In genomic region chr10:121428011-121428711, GRCm38 (mm10) we compare ENCODE assay signal across 11 mouse cellular contexts. TPM values are rescaled to one million over a fixed set of nuclear protein-coding genes. Genes with fewer than 3 reads are reported as not detected.
DNase-seq lines count a peak whose midpoint lies in the region; ATAC-seq and TF ChIP-seq lines count a peak whose summit lies in the region.
"Had no signal": no experiment of that assay in that cellular context is flagged by ENCODE, and none has a peak within 500 bp of the region (broad histone marks: within the 10 kb centered on the region; RNA-seq: fewer than 3 reads in every experiment).

No protein-coding gene starts in this region.

- TF ChIP-seq CTCF in lung, embryonic 14.5 days (IDR thresholded peaks at IDR 0.05; ENCODE audit: low read depth) = no peak

- H3K27me3 ChIP-seq in lung, embryonic 14.5 days (ENCODE audit: insufficient read depth, low read length) = no peaks in the 10 kb centered on the region
- H3K27me3 ChIP-seq in embryonic facial prominence, embryonic 15.5 days = no peaks in the 10 kb centered on the region
- H3K27me3 ChIP-seq in liver, embryonic 15.5 days = no peaks in the 10 kb centered on the region

- H3K9me3 ChIP-seq in lung, embryonic 14.5 days (ENCODE audit: low read depth, low read length) = no peaks in the 10 kb centered on the region
- H3K9me3 ChIP-seq in embryonic facial prominence, embryonic 15.5 days (replicated peaks) = no peaks in the 10 kb centered on the region
- H3K9me3 ChIP-seq in liver, embryonic 15.5 days (replicated peaks) = no peaks in the 10 kb centered on the region

- no peak overlapping the region for H3K9ac ChIP-seq in lung, embryonic 14.5 days
- no peak overlapping the region for H3K9ac ChIP-seq in embryonic facial prominence, embryonic 15.5 days
- no peak overlapping the region for H3K9ac ChIP-seq in liver, embryonic 15.5 days

- H3K4me3 ChIP-seq in lung, embryonic 14.5 days (ENCODE audit: low read depth, low read length) = no peak overlapping the region
- no peak overlapping the region for H3K4me3 ChIP-seq in embryonic facial prominence, embryonic 15.5 days (replicated peaks)
- no peak overlapping the region for H3K4me3 ChIP-seq in liver, embryonic 15.5 days (replicated peaks)

- ATAC-seq in lung, embryonic 14.5 days (ENCODE audit: insufficient read depth) = no peak
- ATAC-seq in embryonic facial prominence, embryonic 15.5 days (ENCODE audit: insufficient number of reproducible peaks, low FRiP score, low TSS enrichment, low read depth) = no peak
- no peak for ATAC-seq in liver, embryonic 15.5 days (ENCODE audit: insufficient read depth)

- DNase-seq in heart, adult 18-20 months = peak; percentile 48 to 54
- DNase-seq in heart, postnatal 36 days = no peak
- DNase-seq in lung, embryonic 14.5 days = no peak
- DNase-seq in lung, postnatal 25 days (ENCODE audit: low spot score) = no peak
- DNase-seq in gastrocnemius, postnatal 36 days = no peak
- DNase-seq in layer of hippocampus, postnatal 10 days (ENCODE audit: low spot score in 2 of 2) = no peak
- DNase-seq: cerebellum, postnatal 25 days; layer of hippocampus, adult 9-11 months; retina, postnatal 1 day had no signal

- H3K36me3 ChIP-seq in lung, embryonic 14.5 days (ENCODE audit: insufficient read depth) = no peaks in the 10 kb centered on the region
- H3K36me3 ChIP-seq in embryonic facial prominence, embryonic 15.5 days = no peaks in the 10 kb centered on the region
- no peaks in the 10 kb centered on the region for H3K36me3 ChIP-seq in liver, embryonic 15.5 days (replicated peaks)

- peak overlapping the region; percentile 56 for H3K27ac ChIP-seq in lung, embryonic 14.5 days (ENCODE audit: low read depth)
- H3K27ac ChIP-seq in embryonic facial prominence, embryonic 15.5 days (replicated peaks) = peak overlapping the region; percentile 29; the same call in 1 of the 2 replicates
- 0 out of 2 replicates have a peak overlapping the region, but pooled peaks have one; percentile 14 for H3K27ac ChIP-seq in liver, embryonic 15.5 days (replicated peaks)

- peaks cover 66% of the 10 kb centered on the region for H3K4me1 ChIP-seq in lung, embryonic 14.5 days (ENCODE audit: insufficient read depth)
- H3K4me1 ChIP-seq in embryonic facial prominence, embryonic 15.5 days = peaks cover 80% of the 10 kb centered on the region
- peaks cover 90% of the 10 kb centered on the region for H3K4me1 ChIP-seq in liver, embryonic 15.5 days (replicated peaks)

- WGBS in lung, embryonic 14.5 days = 71% methylated on average over 15 of the region's 15 CpGs
- WGBS in embryonic facial prominence, embryonic 15.5 days = 76% methylated on average over 15 of the region's 15 CpGs
- WGBS in liver, embryonic 15.5 days (ENCODE audit: insufficient replicate concordance) = 72% methylated on average over 15 of the region's 15 CpGs

- H3K4me2 ChIP-seq in lung, embryonic 14.5 days = no peak overlapping the region
- H3K4me2 ChIP-seq in embryonic facial prominence, embryonic 15.5 days (replicated peaks) = no peak overlapping the region
- H3K4me2 ChIP-seq in liver, embryonic 15.5 days = no peak overlapping the region

- intact Hi-C loops in heart, postnatal 36 days (cut with DNase I) = no loop called here
- intact Hi-C loops in gastrocnemius, postnatal 36 days (cut with DNase I) = loop anchor here (5.0 kb wide), 1 partner anchor 44 kb away; no protein-coding TSS in a partner anchor

RNA-seq across cellular contexts. Expression of gene Rassf3, which starts 48.0 kb away (rescaled TPM):
- 100 to 1,000 TPM; 131 to 138 TPM for total RNA-seq in heart, adult 18-20 months (2021)
- total RNA-seq in heart, postnatal 36 days (2021) = 100 to 1,000 TPM; 125 to 140 TPM
- polyA plus RNA-seq in lung, embryonic 14.5 days (2014; fragmentation: Nextera tagmentation; extraction: Ambion mirVana) = 19.8 and 21.0 TPM in 2 replicates
- polyA plus RNA-seq in embryonic facial prominence, embryonic 15.5 days (2015; fragmentation: Nextera tagmentation; extraction: Ambion mirVana) = 20.3 and 21.0 TPM in 2 replicates
- 11.3 and 11.9 TPM in 2 replicates for polyA plus RNA-seq in liver, embryonic 15.5 days (2015; fragmentation: Nextera tagmentation; extraction: Ambion mirVana)
- total RNA-seq in gastrocnemius, postnatal 36 days (2021) = 10 to 100 TPM; 38.5 to 41.2 TPM
- total RNA-seq in layer of hippocampus, postnatal 10 days (2021) = 10 to 100 TPM; 14.3 to 15.5 TPM

Comparison
In these comparisons a context has a peak if more than half of its experiments do, and no peak if none do; other contexts are left out.
1. DNase-seq: peak in heart, adult 18-20 months (2 of 2); none in heart, postnatal 36 days (0 of 2), lung, embryonic 14.5 days (single experiment), lung, postnatal 25 days (single experiment), gastrocnemius, postnatal 36 days (0 of 2) and layer of hippocampus, postnatal 10 days (0 of 2).
2. Peak in every context shown above with its lines, with median percentiles within 50 percentile points of each other: H3K27ac ChIP-seq.